Mouse (Mus musculus): ENCODE measurements around the gene Cdkn1c.

Gene Cdkn1c

DNA sequence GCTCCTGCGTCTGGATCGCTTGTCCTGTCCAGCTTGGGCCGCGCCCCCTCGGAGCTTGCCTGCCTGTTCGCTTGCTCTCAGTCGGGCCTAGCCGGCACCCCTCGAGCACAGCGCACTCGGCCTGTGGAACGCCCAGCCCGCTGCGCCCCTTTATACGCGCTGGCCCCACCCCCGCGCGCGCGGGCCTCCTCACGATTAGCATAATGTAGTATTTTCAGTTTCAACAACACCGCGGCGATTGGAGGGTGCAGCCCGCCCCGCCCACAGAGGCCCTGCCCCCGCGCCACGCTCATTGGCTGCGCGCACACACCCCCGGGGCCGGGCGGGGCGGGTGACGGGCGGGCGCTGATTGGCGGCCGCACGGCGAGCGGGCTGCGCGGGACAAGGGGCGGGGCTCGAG is at the start of gene Cdkn1c:
Gene Cdkn1c, minus strand, starts transcription at position 177 of the 400 bp plus-strand sequence.
- no peak for DNase-seq (ENCODE audit: low spot score)

DNA sequence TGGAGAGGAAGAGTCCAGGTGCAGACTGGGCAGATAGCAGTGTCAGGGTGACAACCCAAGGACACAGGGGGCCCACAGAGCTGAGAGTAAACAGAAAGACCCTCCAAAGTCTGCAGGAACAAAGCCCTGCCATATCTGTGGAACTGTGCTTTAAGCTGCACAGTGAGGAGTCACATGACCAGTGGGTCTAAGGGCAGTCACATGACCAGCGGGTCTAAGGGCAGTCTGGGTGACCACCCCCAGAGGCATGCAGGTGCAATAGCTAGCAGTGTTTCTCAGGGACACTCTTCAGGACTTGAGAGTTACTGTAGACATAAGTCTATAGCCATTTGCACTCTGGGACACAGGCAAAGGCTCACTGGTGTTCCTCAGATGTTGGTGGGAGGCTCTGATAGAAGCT is 48.7 kb upstream of the Cdkn1c start:
- no peak for DNase-seq (ENCODE audit: low spot score)

DNA sequence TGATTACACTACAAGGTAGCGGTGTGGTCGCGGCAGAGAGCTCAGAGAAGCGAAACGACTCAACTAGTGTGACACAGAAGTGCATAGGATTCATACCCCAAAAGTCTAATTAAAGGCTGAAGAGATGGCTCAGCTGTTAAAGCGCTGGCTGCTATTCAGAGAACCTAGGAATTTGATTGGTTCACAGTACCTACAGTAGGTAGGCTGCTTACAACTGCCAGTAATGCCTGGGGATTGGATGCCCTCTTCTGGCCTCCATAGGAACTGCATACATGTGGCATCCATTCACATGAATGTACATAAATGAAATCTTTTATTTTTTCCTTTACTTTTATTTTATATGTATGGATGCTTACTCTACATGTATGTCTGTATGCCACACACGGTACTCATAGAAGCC is 45.8 kb upstream of the Cdkn1c start:
- DNase-seq (ENCODE audit: low spot score): peak; percentile 16

DNA sequence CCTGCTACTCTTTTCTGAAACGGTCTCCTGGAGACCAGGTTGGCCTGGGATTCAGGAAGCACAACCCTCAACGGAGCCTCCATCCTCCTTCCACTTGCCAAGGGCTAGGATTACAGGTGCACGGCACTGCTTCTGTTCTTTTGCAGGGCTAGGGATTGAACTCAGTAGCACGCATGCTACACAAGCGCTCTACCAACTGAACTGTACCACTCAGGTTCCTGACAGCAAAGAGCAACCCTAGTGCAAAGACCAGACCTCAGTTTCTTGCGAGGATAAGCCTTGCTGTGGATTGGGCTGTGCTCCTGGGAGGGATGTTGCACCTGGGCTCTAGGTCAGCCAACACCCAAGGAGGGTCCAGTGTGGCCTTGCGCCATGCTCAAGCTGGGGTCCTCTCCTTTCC is 45.4 kb upstream of the Cdkn1c start:
- DNase-seq (ENCODE audit: low spot score): no peak

DNA sequence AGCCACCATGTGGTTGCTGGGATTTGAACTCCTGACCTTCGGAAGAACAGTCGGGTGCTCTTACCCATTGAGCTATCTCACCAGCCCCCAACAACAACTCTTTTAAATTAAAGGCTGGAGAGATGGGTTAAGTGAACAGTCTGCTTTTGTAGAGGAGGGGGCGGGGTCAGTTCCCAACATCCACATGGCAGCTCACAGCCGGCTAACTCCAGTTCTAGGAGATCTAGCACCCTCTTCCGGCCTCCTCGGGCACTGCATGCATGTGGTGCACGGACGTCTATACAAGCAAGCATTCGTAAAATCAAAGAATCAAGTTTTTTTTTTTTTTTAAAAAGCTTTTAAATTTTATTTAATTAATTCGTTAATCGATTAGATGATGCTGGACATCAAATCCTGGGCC is 45.0 kb upstream of the Cdkn1c start:
- DNase-seq (ENCODE audit: low spot score): peak; percentile 34

DNA sequence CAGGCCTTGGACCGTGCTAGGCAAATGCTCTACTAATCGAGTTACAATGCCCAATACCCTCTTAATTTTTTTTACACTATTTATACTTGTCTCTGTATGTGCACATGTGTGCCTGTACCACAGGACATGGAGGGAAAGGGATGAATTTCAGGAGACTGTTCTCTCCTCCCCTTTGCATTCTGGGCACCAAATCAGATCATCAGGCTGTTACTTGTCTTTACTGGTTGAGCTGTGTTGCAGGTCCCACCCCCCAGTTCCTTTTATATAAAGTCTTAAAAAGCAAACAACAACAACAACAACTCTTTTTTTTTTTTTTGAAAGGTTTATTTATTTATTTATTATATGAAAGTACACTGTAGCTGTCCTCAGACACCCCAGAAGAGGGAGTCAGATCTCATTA is 44.6 kb upstream of the Cdkn1c start:
- DNase-seq (ENCODE audit: low spot score): no peak

DNA sequence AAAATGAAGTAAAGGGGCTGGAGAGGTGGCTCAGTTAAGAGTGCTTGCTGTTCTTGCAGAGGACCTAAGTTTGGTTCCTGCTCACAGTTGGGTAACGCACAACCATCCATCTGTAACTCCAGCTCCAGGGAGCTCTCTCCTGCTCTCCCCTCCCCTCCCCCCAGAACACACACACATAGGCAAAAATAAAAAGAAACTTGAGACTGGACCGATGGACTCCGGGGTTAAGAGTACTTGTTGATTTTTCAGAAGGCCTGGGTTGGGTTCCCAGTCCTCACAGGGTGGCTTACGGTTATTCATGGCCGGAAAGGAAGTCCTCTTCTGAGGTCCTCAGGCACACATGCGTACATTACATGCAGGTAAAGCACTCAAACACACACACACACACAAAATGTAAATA is 43.1 kb upstream of the Cdkn1c start:
- DNase-seq (ENCODE audit: low spot score): no peak

DNA sequence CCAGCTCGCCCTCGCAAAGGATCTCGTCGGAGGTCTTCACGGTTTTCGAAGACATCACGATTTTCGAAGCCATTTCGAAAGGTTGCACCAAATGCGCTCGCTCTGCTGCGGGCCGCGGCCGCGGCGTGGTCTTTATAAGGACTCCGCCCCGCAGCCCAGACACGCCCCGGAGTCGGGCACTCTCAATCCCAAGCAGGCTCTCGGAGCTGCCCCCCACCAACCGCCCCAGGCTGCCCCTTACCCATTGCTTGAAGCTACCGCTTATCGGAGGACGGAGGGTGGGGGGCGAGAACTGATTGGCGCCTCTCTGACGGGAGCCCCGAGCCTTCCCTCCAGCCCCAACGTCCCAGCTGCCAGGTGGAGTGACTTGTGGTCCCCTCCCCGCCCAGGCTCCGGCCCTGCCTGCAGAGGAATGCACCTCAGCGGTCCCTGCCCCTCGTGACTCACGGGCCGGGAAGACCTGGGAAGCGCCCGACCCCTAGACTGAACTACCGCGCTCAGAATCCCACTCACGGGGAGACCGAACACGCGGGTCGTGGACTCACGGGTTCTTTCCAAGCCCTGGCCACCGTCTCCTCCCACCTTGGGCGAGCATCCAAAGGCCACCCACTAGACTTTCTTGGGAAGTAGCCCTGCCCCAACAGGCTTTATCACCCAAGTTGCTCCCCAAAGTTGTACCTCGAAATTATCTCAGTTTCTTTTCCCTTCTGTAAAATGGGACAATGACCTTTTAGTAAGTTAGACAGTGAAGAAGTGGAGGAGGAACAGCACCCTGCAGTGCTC is 41.8 kb upstream of the Cdkn1c start, which contains the start of gene Phlda2:
Gene Phlda2, minus strand, starts transcription at position 733 of the 783 bp plus-strand sequence.
- DNase-seq (ENCODE audit: low spot score): no peak

DNA sequence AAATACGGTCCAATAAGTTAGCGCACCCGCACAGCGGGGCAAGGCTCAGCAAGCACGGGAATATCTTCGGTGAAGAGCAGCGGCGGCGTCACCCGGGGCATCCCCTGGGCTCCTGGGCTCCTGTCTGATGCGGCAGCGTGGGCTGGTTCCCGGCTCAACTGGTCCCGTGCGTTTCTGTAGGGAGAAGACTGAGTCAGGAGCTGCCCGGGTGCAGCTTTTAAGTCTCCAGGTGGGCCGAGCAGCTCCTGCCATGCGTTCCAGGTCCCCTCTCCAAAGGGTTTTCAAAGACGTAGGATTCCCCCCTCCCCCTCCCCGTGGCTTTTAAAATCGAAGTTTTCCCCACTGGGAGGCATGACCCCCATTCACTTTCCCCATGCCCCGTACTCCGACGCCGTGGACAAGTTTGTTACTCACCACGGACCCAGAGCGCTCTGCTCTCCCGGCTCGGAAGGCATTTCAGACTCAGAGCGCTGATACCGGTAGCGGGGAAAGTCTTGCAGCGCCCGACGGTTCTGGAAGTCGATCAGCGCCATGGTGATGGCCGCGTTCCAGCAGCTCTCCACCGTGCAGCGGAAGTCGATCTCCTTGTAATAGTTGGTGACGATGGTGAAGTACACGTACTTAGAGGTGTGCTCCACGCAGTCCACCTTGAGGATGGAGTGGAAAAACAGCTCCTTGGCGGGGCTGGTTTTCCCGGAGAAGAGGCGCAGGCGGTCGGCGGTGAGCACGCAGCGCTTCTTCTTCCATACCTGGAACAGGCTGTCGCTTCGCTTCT is 41.0 kb upstream of the Cdkn1c start:
- DNase-seq (ENCODE audit: low spot score): no peak

DNA sequence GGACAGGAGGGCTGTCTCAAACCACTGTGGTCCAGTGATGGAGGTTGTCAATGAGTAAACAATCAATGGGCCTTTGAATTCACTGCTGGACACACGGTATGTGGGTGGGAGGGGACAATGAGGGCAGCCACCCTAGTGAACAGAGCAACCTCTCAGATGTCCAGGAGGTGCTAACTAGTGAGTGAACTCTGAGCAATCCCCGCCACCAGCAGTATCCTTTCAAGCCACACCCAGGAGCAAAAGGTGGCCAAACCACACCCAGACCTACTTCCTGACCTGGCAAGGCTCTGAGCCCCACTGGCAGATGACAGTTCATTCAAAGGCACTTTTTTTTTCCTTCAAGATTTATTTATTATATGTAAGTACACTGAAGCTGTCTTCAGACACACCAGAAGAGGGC is 40.1 kb upstream of the Cdkn1c start:
- no peak for DNase-seq (ENCODE audit: low spot score)

DNA sequence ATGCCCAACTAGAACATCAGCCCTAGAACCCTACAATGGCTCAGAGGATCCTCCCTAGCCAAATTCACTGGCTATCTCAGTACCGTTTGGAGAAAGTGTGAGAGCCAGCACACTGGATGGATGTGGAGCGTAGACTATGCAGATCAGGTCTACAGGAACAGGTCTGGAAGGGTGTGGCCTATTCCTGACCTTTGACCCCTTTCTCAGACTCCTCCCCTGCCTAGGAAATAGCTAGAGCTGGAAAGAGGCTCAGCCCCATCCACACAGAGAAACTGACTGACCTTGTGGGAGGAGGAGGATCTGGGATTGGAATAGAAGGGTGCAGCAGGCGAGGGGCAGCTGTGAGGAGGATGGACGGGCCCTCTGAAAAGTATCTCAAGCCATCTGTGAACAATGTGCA is 37.7 kb upstream of the Cdkn1c start:
- no peak for DNase-seq (ENCODE audit: low spot score)

DNA sequence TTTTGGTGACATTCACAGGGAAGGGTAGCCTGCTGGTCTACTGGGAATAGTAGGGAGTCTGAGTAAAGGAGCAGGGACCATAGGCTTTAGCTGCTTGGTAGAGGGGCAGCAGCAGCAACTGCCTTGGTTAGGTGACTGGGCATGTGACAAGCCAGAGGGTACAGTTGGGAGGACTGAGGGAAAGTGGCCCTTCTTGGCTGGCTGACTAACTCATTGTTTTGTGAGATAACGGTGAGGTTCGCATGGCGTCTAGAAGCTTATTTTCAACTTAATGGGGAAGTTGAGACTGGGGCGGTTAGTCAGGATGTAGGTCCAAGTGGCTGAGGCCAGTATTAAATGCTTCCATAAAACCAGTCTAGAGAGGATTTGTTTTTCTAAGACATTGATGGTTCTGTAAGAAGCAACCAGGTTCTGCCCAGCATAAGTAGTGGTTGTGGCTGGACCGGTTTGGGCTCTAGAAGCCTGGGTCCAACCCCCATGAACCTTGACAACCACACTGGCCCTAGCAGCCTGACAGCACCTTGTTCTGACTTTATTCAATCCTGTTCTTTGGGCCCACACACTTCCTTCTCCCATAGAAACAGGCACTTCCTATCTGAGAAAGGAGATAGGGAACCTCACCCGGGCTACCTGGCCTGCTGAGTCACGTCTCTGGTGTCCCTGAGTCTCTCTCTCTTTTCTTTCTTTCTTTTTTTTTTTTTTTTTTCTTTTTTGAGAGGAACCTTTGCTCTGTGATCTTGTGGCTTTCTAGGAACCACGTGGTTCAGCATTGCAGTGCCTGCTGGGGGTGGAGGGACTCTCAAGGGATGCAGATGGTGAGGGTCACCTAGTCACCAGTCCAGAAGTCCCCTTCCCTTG is 34.5 kb upstream of the Cdkn1c start:
- no peak for DNase-seq (ENCODE audit: low spot score)

DNA sequence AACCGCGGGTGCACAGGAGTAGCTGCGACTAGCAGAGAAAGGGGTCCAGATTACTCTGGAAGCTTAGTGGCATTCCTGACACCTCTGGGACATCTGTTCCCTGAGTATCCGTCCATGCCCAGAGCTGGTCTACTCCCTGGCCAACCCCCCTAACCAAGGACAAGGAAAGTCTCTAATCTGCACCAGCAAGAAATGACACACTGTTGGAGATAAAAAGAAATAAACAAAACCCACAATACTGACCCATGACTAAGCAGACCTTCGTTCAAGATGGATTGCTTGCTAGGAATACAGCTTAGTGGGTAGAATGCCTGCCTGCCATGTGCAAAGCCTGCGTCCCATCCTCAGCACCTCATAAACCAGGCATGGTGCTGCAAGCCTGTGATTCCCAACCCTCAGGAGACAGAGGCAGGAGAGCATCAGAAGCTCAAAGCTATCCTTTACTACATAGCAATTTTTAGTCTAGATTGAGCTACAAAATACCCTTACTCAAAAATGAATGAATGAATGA is 32.8 kb upstream of the Cdkn1c start:
- DNase-seq (ENCODE audit: low spot score): no peak

DNA sequence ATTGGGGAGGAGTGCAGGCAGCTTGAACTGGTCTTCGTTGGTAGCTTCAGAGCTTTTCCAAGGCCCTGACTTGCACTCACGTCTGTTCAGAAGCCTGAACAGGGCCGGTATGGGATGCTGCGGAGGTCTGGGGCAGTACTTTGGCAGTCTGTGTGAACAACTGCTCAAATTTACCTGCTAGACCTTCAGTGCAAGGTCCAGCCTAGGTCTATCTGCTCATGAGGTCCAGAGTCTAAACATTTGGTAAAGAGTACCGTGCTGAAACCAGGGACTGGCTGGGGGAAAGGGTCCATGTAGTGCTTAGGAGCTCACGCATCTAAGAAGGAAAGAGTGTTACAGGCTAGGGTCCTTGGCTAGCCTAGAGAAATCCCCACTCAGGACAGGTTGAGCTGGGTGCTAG is 28.9 kb upstream of the Cdkn1c start:
- no peak for DNase-seq (ENCODE audit: low spot score)

DNA sequence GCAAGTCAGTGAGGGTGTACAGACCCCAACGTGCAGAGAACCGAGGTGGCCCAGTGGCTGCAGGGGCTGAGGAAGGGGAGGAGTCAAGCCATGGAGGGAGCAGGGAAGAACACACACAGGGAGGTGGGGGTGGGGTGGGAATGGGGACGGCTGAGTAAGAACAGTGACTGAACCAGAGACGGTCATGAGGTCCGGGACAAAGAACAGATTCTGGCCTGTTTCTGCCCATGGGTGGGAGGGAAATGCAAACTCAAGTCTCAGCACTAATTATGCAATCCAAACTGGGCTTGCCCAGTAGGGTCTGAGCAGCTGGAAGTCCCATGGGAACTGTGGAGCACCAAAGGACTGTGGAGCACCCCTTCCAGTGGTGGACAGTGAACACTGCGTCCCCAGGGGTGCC is 21.7 kb upstream of the Cdkn1c start:
- DNase-seq (ENCODE audit: low spot score): no peak

DNA sequence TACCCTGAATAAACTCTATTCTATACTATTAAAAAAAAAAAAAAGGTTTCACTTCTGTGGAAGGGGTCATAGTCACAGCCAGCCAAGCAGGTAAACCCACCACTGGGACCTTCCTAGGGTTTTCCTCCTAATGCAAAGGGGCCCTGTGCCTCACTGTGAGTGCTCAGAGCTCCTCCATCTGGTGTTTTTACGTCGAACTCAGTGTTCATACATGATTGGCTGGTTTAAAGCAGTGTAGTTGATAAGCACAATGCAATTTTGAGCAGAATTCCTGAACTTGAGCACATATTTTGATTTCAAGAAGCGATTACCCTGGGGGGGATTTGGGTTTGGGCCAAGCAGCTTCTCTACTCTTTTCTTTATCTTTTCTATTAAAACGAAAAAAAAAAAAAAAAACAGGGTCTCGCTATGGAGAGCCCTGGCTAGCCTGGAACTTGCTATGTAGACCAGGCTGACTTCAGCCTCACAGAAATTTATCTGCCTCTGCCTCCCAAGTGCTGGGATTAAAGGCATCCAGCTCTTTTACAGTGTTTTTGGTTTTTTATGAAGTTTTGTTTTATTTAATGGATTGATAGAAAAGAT is 21.0 kb upstream of the Cdkn1c start:
- DNase-seq (ENCODE audit: low spot score): no peak

DNA sequence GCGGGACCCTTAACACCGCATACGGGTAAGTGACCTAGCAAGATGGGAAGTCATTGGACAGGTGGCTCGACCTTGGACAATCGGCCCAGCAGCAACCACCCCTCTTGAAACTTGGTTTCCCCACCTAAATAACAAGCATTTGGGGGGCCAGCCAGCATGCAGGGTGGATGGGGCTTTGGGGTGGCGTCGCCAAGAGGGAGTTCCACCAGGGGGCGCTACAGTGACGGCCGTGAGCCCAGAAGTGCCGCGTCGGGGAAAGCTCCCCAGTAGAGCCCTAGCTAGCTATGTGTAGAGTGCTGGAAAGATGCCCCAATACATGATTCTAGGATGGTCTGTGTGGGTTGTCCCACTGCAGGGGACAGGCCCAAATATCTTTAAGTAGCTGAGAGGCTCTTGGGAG is 19.6 kb upstream of the Cdkn1c start:
- no peak for DNase-seq (ENCODE audit: low spot score)

DNA sequence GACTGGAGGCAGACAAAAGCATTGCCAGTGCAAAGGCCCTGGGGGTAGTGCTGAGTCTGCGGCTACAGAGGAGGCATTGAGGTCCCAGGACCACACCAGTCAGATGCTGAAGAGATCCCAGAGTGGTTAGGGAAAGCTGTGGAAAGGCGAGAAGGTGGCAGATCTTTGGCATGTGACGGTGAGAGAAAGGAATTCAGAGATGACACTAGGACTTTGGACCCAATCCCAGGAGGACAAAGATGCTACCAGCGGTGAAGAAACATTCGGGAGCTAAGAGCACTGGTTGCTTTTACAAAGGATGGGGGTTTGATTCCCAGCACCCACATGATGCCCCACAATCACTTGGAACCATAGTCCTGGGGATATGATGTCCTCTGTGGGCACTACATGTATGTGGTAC is 16.9 kb upstream of the Cdkn1c start:
- DNase-seq (ENCODE audit: low spot score): no peak

DNA sequence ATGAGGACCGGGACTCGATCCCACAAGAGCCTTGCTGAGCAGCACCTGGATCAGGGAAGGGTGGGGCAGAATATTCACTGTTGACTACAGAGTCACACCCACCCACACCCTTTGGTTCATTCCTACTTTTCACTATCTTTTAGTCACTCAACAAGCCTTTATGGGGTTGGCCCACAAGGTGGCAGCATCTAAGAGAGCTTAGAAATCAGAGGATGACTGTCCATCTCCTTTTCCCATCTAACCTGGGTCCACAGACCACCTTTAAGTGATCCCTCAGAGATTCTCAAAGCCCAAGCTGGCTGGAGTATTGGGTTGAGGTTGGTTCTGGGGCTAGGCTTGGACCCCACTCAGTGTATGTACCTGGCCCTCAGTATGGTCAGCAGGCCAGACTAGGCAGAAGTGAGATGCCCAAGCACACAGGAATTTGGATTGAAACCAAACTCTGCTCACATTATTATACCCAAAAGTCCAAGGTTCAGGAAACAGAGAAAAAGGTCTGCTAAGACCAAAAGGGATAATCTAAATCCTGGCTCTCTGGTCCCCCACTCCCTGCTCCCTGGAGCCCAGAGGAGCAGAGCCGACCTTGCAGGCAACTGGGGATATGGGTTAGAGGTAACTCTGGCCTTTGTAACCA is 16.0 kb upstream of the Cdkn1c start:
- no peak for DNase-seq (ENCODE audit: low spot score)

DNA sequence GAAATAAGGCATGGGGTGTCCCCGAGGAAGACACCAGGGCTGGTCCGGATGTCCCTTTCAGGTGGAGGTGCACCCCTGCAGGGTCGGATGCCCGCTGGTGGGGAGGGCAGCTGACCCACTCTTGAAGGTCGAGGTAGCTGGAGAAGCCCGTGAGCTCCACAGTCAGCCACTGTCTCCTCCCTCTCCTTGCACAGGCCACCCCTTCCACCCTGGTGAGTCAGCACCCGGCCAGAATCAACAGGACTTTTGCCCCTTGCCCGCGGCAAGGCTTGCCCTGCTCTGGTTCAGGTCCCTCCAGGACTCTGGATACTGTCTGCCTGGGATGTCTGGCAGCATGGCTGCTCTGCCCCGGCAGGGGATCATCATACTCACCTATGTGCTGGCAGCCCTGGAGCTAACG is 15.0 kb upstream of the Cdkn1c start:
- no peak for DNase-seq (ENCODE audit: low spot score)

DNA sequence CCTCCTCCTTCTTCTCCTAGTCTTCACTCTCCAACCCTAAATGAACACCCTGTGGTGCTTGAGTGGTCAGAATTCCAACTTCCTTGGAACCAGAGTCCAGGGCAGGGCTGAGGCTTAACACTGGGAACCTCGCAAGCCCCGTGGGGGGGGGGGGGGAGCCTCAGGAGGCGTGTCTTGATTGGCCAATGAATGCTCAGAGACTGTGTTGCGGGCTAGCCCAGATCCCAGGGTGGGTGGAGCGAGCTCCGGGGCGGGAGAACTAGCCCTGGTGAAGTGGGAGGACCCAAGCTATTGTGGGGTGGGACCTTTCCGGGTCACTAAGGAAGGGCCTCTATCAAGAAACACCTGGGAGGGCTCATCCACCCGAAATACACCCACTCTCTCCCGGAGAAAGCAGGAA is 14.0 kb upstream of the Cdkn1c start:
- DNase-seq (ENCODE audit: low spot score): no peak

Data from adipocyte (in vitro differentiated cells).